Mouse (Mus musculus) thymus, postnatal 36 days (tissue): Measurements from ENCODE around the gene Rab5b.
"Not testable (repeated sequence)": the region's sequence is repeated elsewhere in the genome, so short reads cannot be mapped to it uniquely, and the experiment has no call there.

ENCODE experiments used
- DNase-seq, 2 experiments: peaks; one replicate each; pipeline ENCODE4 v3.0.0; 2022; ENCODE audit warnings: mixed read lengths in 2 of 2

The Rab5b gene

DNA sequence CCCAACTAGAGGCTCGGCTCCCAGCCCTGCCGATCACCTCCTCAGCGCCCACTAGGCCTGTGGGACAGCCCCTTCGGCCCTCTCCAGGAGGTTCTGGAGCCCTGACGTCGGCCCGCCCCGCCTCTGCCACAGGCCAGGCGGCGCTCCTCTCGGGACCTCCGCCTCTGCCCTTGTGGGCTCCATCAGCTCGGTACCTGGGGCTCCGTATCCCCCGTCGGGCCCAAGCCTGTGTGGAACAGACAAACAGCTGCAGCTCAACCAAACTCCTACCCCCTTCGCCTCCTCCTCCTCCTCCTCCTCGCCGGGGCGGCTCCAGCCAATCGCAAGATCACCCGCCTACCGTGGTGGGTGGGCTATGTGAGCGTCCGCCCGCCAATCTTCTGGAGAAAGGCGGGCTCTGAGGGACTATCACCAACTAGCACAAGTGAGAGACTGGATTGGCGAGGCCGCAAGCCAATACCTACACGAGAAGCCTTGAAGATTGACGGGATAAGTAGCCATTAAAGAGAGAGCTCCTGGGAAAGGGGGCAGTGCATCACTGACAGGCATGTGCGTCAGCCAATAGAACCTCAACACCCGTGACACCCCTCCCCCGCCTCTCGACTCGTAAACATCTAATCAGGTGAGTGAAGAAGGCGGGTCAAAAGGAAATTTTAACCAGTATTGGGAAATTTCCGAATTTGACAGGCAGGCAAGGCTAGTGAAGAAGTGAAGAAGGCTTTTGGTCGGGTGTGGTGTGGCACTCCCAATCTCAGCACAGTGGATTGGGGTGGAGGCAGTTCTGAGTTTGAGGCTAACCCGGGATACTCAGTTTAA, at the start of gene Rab5b:
Gene Rab5b, minus strand, starts transcription at position 273 of the 816 bp plus-strand sequence.
- peak; percentile 98 to 99 for DNase-seq

DNA sequence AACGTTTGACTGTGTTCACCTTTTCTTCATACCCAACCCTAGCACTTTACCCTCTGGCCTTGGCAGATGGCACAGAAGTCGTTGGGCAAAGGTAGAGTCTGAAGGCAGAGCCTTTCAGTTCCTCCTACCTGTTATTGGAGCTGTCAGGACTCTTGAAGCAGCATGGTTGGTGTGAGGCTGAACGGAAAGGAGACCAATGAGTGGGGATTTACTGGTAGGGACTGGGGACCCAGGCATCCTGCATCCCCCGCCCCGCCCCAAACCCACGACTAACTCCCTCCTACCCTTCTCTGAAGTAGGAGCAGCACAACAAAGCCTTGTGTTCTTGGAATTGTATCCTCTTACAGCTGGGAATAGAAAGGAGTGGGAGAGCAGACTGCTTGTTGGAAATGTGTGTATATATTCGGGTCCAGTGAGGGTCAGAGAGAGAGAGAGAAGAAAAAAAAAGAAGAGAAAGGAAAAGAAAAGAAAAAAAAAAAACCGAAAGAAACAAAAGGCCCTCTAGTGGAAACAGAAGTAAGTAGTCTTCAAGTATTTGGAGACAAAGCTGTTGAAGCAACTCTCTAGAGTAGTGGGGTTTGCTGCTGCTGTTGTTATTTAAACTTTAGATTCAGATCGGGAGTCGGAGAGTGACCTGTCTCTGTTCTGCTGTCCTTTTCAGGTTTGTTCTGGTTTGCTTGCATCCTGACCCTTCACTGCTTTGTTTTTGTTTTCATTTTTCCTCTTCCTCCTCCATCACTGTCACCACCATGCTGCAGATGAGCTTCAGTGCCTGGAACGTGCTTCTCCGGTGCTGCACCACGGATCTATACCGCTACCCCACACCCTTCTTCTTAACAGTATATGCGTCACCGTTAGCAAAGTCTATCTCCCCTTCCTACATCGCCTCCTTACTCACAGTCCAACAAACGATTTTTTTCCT, 48.9 kb upstream of the Rab5b start, which contains the start of gene Dgka:
Gene Dgka, minus strand, starts transcription at position 176 of the 922 bp plus-strand sequence.
- peak; percentile 82 to 84 for DNase-seq

DNA sequence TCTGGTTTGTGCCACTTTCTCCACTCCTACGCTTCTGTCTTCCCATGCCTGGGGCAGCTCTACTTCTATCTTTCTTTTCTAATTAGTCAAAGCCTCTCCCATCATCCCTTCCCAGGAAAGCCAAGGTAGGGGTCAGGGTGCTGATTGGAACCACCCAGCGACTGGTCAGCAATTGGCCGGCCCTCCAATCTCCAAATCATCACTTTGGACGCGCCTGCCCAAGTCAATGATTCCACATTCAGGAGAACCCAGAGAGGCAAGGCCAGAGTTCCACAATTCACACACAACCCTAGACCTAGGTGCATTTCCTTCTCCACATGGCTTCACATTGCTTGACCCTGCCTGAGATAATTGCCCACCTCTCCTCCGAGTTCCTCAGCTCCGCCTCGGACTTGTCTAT, 48.1 kb upstream of the Rab5b start:
- DNase-seq: no peak

DNA sequence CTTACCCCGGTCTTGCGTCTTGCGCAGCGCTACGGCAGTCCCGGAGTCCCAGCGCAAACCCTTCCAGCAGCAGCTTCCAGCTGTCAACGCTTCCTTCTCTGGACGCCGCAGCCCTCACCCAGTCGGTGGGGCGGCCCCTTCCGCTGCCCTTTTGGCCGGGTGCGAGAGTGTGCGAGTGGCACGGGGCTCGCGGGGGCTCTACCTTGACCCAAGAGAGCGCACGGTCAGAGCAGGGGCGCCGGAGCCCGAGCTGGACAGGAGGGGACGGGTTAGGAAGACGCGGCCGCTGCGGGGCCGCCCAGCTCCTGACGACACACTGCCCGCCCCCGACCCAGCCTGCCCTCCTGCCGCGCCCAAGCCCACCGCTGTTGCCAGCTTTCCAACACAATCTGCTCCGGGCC, 47.7 kb upstream of the Rab5b start:
- DNase-seq: peak; percentile 70 to 75

DNA sequence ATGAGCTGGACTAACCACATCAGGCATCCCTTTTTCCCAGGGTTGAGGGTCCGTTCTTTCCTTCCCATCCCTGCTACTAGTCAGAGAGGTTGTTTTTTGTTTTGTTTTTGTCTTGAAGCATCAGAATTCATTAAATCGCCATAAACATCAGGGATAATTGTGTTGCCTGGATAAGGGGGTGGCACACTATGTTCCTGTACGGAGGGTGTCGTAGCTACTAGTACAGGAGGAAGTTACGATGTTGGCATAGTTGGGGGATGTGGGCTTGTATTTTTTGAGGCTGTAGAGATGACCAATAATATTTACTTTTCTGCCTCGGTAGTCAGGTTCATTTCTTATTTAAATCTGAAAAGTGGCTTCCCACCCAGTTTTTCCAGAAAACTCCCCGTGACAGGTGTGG, 47.2 kb upstream of the Rab5b start:
- no peak for DNase-seq

DNA sequence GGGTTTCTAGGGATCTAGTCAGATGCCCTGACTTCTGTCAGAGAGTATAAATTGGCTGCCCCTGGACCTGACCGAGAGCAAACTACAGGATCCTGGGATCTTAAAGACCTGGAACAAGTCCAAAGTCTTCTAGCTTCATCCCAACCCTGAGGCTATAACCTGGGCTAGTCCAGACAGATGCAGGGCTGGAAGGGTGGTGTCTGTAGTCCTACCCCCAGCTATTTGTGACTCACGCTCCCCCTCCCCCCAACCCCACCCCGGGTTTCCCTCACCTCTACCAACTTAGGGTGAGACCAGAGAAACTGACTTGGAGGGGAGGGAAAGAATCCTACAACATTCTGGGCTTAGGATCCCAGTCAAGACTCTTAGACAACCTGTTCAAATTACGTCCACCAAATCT, 46.6 kb upstream of the Rab5b start:
- DNase-seq: no peak

DNA sequence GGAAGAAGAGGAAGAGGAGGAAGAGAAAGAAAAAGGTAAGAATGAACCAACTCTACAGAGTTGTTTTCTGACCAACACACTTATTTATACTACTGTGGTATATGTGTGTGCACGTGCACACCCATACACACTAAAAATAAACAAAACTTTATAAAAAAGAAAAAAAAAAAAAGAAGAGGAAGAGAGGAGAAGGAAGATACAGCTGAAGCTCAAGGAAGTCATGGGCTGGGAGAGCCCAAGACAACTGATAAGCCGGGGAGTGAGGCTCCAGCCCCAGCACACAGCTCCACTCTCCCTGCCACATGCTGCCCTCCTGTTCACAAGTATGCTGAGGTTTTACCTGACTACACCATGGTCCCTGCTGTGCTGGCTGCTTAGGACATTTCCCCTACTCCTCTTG, 44.2 kb upstream of the Rab5b start:
- no peak for DNase-seq

DNA sequence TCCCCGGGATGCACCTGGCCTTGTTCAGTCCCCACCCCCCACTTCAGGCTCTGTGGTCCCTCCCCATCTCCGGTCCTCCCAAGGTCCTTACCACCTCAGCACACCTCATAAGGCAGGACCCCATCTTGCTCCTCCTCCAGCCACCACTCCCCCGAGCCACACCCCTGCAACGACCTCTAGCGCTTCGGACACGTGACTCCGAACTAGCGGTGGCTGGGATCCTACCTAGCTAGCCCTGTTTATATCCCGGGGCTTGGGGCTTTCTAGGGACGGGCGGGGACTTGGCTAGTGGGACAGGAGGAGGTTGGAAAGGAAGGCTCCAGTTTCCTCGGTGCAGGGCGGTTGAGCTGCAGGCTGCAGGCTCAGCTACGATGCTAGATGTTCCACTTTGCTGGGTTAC, 41.4 kb upstream of the Rab5b start:
- DNase-seq: no peak

DNA sequence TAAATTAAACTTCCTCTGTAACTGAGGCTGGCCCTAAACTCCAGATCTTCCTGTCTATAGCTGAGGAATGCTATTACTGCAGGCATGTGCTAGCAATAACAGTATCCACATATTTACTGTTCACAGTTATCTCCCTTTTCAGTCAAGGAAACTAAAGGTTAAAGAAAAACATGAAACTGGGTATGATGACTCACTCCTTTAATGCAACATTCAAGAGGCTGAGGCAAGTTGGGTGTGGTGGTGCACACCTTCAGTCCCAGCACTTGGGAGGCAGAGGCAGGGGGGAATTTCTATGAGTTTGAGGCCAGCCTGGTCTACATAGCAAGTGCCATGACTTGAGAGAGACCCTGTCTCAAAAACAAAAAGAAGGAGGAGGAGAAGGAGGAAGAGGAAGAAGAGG, 35.9 kb upstream of the Rab5b start:
- no peak for DNase-seq

DNA sequence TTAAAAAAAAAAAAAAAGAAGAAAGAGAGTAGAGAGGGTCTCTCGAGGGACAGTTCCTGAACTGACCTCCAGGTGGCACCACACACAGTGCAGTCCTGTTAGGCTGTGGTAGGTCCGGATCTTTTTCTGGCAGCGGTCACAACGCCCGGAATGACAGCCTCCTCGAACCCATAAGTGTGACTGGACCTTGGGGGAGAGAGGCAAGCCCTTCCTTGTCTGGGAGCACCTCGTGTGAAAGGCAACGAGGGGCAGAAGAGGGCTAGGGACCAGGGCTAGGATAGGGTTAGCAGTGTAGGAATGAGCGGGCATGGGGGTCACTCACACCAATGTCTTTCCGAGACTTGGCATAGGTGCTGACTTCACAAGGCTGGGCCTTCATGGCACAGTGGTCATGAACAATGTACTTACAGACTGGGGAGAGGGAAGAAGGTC, 35.0 kb upstream of the Rab5b start:
- DNase-seq: peak; percentile 67 to 71

DNA sequence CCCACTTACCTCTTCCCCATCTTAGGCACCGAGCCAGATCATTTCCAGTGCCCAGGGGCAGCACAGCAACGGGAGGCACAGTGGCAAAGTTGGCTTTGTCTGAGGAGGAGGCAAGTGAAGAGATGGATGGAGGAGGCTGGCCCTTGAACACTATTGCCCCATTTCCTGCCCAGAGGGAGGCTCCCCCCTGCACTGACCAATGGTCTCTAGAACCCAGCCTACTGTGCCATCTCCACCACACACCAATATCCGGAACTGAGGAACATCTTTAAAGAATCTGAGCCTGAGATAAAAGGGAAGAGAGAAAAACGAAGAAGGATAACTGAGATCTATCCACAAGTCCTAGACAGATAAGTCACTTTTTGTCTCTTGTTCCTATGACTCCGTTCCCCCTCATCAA, 32.0 kb upstream of the Rab5b start:
- DNase-seq: no peak

DNA sequence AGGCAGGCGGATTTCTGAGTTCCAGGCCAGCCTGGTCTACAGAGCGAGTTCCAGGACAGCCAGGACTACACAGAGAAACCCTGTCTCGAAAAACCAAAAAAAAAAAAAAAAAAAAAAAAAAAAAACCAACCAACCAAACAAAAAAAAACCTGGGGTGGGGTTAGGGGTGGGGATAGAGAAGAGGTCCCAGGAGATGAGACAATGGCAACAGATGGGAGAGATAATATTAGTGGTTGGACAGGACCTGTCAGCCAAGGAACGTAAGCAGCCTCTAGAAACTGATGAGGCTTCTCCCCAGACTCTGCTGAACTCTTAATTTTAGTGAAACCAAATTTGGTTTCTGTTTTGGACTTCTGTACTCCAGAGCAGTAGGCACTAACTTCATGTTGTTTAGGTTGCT, 29.4 kb upstream of the Rab5b start:
- DNase-seq: not testable (repeated sequence)

DNA sequence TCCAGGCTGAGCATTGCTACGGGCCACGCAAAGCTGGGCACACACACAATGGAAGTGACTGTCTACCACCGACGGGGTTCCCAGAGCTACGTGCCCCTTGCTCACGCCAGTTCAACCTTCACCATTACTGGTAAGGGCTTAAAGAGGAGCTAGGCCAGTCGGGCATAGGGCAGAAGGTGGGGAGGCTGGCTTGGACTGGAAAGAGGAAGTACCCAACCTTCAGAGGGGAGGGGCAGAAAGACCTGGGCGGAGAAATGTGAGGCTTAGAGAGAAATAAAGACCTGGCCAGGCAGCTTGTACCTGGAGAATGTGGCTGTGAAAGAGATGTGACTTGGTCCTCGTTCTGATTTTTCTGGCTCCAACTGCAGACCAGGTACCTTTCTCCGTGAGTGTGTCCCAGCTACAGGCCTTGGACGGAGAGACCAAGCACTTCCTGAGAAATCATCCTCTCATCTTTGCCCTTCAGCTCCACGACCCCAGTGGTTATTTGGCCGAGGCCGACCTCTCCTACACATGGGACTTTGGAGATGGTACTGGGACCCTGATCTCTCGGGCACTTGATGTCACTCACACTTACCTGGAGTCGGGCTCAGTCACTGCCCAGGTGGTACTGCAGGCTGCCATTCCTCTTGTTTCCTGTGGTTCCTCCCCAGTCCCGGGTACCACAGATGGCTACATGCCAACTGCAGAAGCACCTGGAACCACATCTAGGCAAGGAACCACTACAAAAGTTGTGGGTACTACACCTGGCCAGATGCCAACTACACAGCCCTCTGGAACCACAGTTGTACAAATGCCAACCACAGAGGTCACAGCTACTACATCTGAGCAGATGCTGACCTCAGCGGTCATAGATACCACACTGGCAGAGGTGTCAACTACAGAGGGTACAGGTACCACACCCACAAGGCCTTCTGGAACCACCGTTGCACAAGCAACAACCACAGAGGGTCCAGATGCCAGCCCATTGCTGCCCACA, 19.8 kb upstream of the Rab5b start:
- DNase-seq: peak; percentile 69 to 84

DNA sequence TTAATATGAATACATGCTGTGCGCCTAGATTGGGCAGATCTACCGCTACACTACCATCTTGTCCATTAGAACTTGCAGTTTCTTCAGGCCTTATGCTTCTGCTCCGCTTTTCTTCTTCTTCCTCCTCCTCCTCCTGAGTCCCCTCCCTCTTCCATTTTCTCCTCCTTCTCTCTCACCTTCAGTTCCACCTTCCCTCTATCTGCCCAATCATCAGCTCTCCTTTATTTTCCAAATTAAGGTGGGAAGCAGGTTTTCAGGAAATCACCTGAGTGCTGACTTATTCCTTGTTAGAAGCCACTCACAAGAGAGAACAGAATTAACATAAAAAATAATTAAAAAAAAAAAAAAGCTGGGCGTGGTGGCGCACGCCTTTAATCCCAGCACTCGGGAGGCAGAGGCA, 15.3 kb upstream of the Rab5b start:
- DNase-seq: not testable (repeated sequence)

DNA sequence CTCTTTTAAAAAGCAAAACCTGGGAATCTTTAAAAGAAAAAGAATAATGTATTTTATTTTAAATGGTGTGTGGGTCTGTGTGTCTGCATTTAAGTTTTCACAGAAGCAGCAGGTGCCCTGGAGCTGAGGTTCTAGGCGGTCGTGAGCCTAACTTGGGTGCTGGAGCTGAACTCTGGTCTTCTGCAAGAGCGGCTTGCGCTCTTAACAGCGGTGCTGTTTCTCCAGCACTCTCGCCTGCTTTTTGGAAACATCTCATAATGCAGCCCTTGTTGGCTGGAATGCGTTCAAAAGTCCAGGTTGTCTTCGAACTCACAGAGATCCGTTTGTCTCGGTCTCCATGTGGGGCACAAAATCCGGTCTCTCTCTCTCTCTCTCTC, 9.2 kb upstream of the Rab5b start:
- peak in 1 of 2 experiments; percentile 41 for DNase-seq

DNA sequence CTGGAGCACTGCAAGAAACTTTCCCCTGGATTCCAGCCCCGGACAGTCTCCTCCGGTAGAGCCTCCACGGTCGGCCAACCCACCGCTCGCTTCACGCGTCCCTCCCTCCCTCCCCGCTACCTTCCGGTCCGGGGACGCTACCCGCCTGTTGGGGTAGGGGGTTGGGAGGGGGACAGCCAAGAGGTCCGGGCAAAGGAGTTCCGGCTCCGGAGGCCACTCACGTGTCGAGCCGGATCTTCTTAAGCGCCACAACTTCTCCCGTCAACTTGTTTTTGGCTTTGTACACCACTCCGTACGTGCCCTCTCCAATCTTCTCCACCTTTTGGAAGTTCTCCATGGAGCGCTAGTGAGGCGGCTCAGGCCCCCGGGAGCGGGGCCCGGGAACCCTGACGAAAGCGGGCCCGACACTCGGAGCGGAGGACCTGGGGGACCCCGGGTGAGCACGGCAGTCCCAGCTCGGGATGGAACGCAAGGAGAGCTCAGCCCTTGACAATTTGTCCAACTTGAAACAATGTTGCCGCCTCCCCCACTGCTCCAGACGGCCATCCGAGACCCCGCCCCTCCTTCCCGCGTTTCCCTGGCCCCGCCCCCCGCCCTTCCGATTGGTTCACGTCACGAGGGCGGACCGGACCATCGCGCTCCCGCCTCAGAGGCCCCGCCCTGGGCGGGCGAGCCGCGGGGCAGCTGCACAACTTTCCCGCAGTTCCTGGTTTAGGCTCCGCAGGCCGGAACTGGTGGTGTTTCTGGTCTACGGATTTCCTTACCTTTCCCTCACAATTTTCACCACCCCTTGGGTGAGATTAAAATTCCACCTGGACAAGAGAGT, 8.6 kb upstream of the Rab5b start, which contains the start of gene Cdk2:
Gene Cdk2, minus strand, starts transcription at position 541 of the 826 bp plus-strand sequence.
- DNase-seq: peak; percentile 92 to 94

DNA sequence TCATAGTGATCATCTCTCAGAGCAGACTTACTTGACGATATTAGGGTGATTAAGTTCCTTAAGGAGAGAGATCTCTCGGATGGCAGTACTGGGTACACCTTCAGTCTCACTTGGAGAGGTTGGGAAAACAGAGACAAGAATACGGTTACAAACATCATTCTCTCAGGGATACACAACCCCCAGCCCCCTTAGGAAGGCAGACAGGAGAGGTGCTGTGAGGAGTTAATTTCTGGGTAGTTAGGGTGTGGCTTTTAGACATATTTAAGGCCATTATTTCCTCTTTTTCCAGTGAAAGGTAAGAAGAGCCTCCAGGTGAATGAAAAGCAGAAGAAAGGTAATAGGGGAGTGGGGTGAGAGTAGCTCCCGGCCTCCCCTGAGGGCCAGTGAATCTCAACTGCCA, 7.8 kb upstream of the Rab5b start, which contains the start of gene Pmel:
Gene Pmel, plus strand, starts transcription at position 301 of the 400 bp plus-strand sequence.
- DNase-seq: no peak

DNA sequence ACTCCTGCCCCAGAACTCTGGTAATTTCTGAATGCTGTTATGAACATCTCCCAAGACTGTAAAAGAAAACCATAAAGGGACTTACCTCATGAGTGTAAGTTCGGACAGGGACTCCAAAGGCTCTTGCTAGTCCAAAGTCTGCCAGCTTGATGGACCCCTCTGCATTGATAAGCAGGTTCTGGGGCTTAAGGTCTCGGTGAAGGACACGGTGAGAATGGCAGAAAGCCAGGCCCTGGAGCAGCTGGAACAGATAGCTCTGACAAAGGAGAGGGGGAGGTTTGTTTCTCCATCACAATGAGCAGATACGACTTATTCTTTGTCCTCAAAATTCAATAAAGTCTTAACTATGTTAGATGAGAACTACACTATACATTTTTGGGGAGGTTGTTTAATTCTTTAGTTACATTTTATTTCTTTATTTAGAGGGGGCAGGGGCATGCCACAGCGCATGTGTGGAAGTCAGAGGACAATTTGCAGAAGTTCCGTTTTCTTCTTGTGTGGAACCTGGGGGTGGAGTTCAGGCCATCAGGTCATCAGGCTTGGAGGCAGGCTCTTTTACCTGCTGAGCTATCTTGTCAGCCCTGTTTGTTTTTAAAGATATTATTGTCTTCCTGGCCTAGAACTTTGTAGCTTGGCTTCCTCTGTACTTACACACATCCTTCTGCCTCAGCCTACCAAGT, 6.4 kb upstream of the Rab5b start:
- DNase-seq: no peak

DNA sequence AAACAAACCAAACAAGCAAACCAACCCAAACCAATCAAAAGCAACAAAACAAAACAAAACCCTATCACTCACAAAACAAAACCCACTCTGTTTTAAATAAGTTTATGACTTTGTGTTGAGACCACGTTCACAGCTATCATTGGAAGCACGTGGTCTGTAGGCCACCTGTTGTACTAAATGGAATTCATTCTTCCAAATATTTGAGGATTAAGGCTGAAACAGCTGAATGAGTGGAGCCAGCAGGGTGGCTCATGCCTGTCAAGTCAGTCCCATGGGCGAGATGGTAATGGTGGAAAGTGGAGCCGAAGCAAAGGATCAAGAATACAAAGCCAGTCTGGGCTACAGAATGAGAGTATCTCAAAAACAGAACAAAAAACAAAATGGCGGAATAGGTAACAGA, 4.6 kb upstream of the Rab5b start:
- no peak for DNase-seq

DNA sequence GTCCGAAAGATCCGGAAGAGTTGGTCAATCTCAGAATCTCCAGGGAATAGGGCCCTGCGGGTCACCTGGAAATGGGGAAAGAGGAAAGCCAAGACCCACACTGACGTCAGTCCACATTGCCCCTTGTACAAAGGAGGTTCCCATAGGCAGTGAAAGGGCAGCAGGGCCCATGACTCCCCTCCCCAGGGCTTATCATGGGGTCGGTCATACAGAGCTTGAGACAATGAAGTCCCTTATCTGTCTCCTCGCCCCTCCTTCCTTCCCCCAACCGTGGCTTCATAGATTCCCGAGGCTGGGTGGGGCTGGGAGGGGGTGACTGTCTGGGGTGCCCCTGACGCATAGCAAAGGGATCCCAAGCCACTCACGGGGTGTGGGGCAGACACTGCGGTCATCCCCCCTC, 3.5 kb upstream of the Rab5b start:
- DNase-seq: no peak

DNA sequence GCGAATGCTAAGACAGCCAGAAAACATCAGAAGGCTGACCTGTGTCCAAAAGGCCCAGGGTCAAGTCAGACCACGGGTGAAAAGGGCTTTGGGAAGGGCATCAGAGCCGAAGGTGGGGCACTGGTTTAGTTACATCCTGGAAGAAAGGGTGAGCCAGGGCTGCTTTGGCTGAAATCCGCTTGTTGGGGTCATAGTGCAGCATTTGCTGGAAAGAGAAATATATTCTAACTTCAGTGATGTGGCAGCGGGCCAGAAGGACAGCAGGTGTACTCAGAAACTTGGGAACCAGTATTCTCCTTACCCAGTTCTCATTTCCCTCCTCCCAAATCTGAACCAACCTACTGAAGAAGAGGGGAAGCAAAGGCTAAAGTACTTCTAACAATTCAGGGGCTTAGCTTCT, 2.9 kb upstream of the Rab5b start:
- DNase-seq: no peak
